Comparison of ENCODE assay signal across 14 mouse cellular contexts in genomic region chr1:159773671-159774070, GRCm38 (mm10).
DNase-seq lines count a peak whose midpoint lies in the region; ATAC-seq and TF ChIP-seq lines count a peak whose summit lies in the region.
"Had no signal": no experiment of that assay in that cellular context is flagged by ENCODE, and none has a peak within 500 bp of the region (broad histone marks: within the 10 kb centered on the region; RNA-seq: fewer than 3 reads in every experiment).

No protein-coding gene starts in this region.

- no peak for TF ChIP-seq CTCF in forebrain, postnatal 0 days (IDR thresholded peaks at IDR 0.05; ENCODE audit: low read depth)

- no peak overlapping the region for H3K4me3 ChIP-seq in forebrain, postnatal 0 days (ENCODE audit: low read depth, low read length)
- H3K4me3 ChIP-seq in forebrain, embryonic 10.5 days, result no peak overlapping the region
- H3K4me3 ChIP-seq: embryonic facial prominence, embryonic 10.5 days; liver, embryonic 15.5 days had no signal

- no peaks in the 10 kb centered on the region for H3K27me3 ChIP-seq in forebrain, postnatal 0 days (ENCODE audit: insufficient read depth, low read length)
- H3K27me3 ChIP-seq in forebrain, embryonic 10.5 days (ENCODE audit: poor library complexity, severe bottlenecking), result no peaks in the 10 kb centered on the region
- H3K27me3 ChIP-seq: liver, embryonic 15.5 days had no signal

- ATAC-seq in forebrain, postnatal 0 days, result peak; percentile 6; the same call in 1 of the 2 replicates

- no peaks in the 10 kb centered on the region for H3K36me3 ChIP-seq in forebrain, postnatal 0 days (ENCODE audit: insufficient read depth)
- no peaks in the 10 kb centered on the region for H3K36me3 ChIP-seq in forebrain, embryonic 10.5 days (replicated peaks)
- H3K36me3 ChIP-seq: embryonic facial prominence, embryonic 10.5 days; liver, embryonic 15.5 days had no signal

- no peaks in the 10 kb centered on the region for H3K4me1 ChIP-seq in forebrain, postnatal 0 days (ENCODE audit: insufficient read depth)
- peaks cover 43% of the 10 kb centered on the region for H3K4me1 ChIP-seq in forebrain, embryonic 10.5 days
- H3K4me1 ChIP-seq: liver, embryonic 15.5 days had no signal

- no peak for DNase-seq in forebrain, postnatal 0 days
- no peak for DNase-seq in forebrain, embryonic 10.5 days (ENCODE audit: extremely low spot score, low spot score)
- DNase-seq in thymus, postnatal 36 days, result peak; percentile 4 to 9
- DNase-seq in thymus, postnatal 0 days (ENCODE audit: low spot score), result no peak
- peak; percentile 76 for DNase-seq in left cerebral cortex, postnatal 36 days (ENCODE audit: low spot score in 2 of 2)
- no peak for DNase-seq in heart, adult 8-10 months (ENCODE audit: low spot score)
- no peak for DNase-seq in cerebellum, adult 11-12 months
- DNase-seq in embryo, embryonic 11 days, result no peak
- DNase-seq: adrenal gland, postnatal 14 days; cerebellum, adult 11 months; heart, postnatal 14 days; kidney, adult 11 months had no signal

- intact Hi-C loops in left cerebral cortex, postnatal 36 days (cut with DNase I), result no loop called here

- WGBS in forebrain, postnatal 0 days, result 65% methylated on average over 12 of the region's 12 CpGs
- 82% methylated on average over 12 of the region's 12 CpGs for WGBS in forebrain, embryonic 10.5 days

- no peak overlapping the region for H3K4me2 ChIP-seq in forebrain, postnatal 0 days (ENCODE audit: low read depth)
- H3K4me2 ChIP-seq: liver, embryonic 15.5 days had no signal

- no peak overlapping the region for H3K27ac ChIP-seq in forebrain, postnatal 0 days (ENCODE audit: low read depth, low read length)
- H3K27ac ChIP-seq in forebrain, embryonic 10.5 days, result no peak overlapping the region
- H3K27ac ChIP-seq: embryonic facial prominence, embryonic 10.5 days; liver, embryonic 15.5 days had no signal

- H3K9me3 ChIP-seq in forebrain, postnatal 0 days (ENCODE audit: low read length), result no peaks in the 10 kb centered on the region
- H3K9me3 ChIP-seq in forebrain, embryonic 10.5 days, result no peaks in the 10 kb centered on the region
- H3K9me3 ChIP-seq: embryonic facial prominence, embryonic 10.5 days; liver, embryonic 15.5 days had no signal

- H3K9ac ChIP-seq in forebrain, postnatal 0 days, result no peak overlapping the region
- H3K9ac ChIP-seq: liver, embryonic 15.5 days had no signal

Comparison
In these comparisons a context has a peak if more than half of its experiments do, and no peak if none do; other contexts are left out.
1. DNase-seq: peak in thymus, postnatal 36 days (2 of 2) and left cerebral cortex, postnatal 36 days (2 of 2); none in forebrain, postnatal 0 days (single experiment), forebrain, embryonic 10.5 days (single experiment), thymus, postnatal 0 days (single experiment), heart, adult 8-10 months (single experiment), cerebellum, adult 11-12 months (single experiment) and embryo, embryonic 11 days (single experiment).